ENCODE assay signal across 30 mouse cellular contexts in genomic region chrX:71995972-71996371, GRCm38 (mm10). TPM values are rescaled to one million over a fixed set of nuclear protein-coding genes. Genes with fewer than 3 reads are reported as not detected.
"Had no signal": no experiment of that assay in that cellular context is flagged by ENCODE, and none has a peak within 500 bp of the region (broad histone marks: within the 10 kb centered on the region; RNA-seq: fewer than 3 reads in every experiment).

No protein-coding gene starts in this region.

- H3K4me1 ChIP-seq: heart, embryonic 10.5 days; heart, embryonic 12.5 days; hindbrain, embryonic 10.5 days; hindbrain, embryonic 12.5 days; intestine, embryonic 15.5 days; limb, embryonic 13.5 days; limb, embryonic 15.5 days had no signal

- DNase-seq: gastrocnemius, adult 2 months; gastrocnemius, postnatal 10 days; gastrocnemius, postnatal 25 days; heart, adult 18-20 months; heart, postnatal 10 days; heart, postnatal 4 days; kidney, adult 18-20 months; kidney, adult 8-10 months; kidney, postnatal 10 days; kidney, postnatal 25 days; kidney, postnatal 4 days; left cerebral cortex, postnatal 4 days had no signal

- H3K27me3 ChIP-seq: hindbrain, embryonic 12.5 days; intestine, embryonic 15.5 days; limb, embryonic 15.5 days had no signal

- H3K4me2 ChIP-seq: heart, embryonic 12.5 days; hindbrain, embryonic 12.5 days; hindbrain, embryonic 14.5 days; intestine, embryonic 15.5 days; limb, embryonic 13.5 days; limb, embryonic 15.5 days had no signal

- H3K27ac ChIP-seq: gastrocnemius, adult 2 months; heart, embryonic 10.5 days; hindbrain, embryonic 10.5 days; hindbrain, embryonic 12.5 days; hindbrain, embryonic 14.5 days; intestine, embryonic 15.5 days; layer of hippocampus, adult 2 months; left cerebral cortex, adult 2 months; limb, embryonic 13.5 days; limb, embryonic 15.5 days had no signal

- H3K36me3 ChIP-seq: heart, embryonic 10.5 days; heart, embryonic 12.5 days; hindbrain, embryonic 10.5 days; hindbrain, embryonic 12.5 days; intestine, embryonic 15.5 days; limb, embryonic 13.5 days; limb, embryonic 15.5 days had no signal

- ATAC-seq: hindbrain, embryonic 16.5 days; inflammation-experienced regulatory T-cells, adult 6 months; intestine, embryonic 15.5 days; intestine, postnatal 0 days had no signal

- H3K9ac ChIP-seq: heart, embryonic 12.5 days; hindbrain, embryonic 12.5 days; hindbrain, embryonic 14.5 days; intestine, embryonic 15.5 days; limb, embryonic 13.5 days; limb, embryonic 15.5 days had no signal

- H3K9me3 ChIP-seq: heart, embryonic 10.5 days; heart, embryonic 12.5 days; hindbrain, embryonic 10.5 days; hindbrain, embryonic 12.5 days; intestine, embryonic 15.5 days; limb, embryonic 13.5 days; limb, embryonic 15.5 days had no signal

- H3K4me3 ChIP-seq: gastrocnemius, adult 2 months; heart, embryonic 10.5 days; heart, embryonic 12.5 days; hindbrain, embryonic 10.5 days; hindbrain, embryonic 12.5 days; intestine, embryonic 15.5 days; layer of hippocampus, adult 2 months; left cerebral cortex, adult 2 months; limb, embryonic 13.5 days; limb, embryonic 15.5 days had no signal

RNA-seq across cellular contexts. Expression of gene Cnga2, which starts 4.3 kb away (rescaled TPM):
- polyA plus RNA-seq: heart, embryonic 12.5 days; hindbrain, embryonic 10.5 days; intestine, embryonic 15.5 days; intestine, postnatal 0 days; liver, adult 2 months had no signal

RNA-seq across cellular contexts. Expression of gene Fate1, which starts 23.2 kb away (rescaled TPM):
- polyA plus RNA-seq: heart, embryonic 12.5 days; heart, embryonic 14.5 days; heart, embryonic 16.5 days; hindbrain, embryonic 10.5 days; hindbrain, embryonic 12.5 days; hindbrain, embryonic 14.5 days; inflammation-experienced regulatory T-cells, adult 6 months; intestine, embryonic 15.5 days; intestine, postnatal 0 days; kidney, embryonic 14.5 days; limb, embryonic 11.5 days; limb, embryonic 13.5 days; liver, adult 2 months had no signal

RNA-seq across cellular contexts. Expression of gene Prrg3, which starts 33.5 kb away (rescaled TPM):
- polyA plus RNA-seq: inflammation-experienced regulatory T-cells, adult 6 months had no signal
